Mouse (Mus musculus) MEL (cell line): Measurements from ENCODE around the gene Letm1.

Source experiments
- CTCF ChIP-seq, 3 experiments: IDR thresholded peaks in 2 of 3; conservative IDR thresholded peaks in 1 of 3; 2 replicates each; pipeline ENCODE4 v1.5.1; 2011 to 2012; ENCODE audit warnings: low read length in 3 of 3, low read depth in 2 of 3, mild to moderate bottlenecking in 2 of 3, improper control_type of control experiment in 1 of 3, inconsistent platforms in 1 of 3, mixed read lengths in 1 of 3, moderate library complexity in 1 of 3; ENCODE audit not compliant: control insufficient read depth in 1 of 3, insufficient read depth in 1 of 3, poor library complexity in 1 of 3, severe bottlenecking in 1 of 3
- EP300 ChIP-seq, 2 experiments: IDR thresholded peaks; 2 replicates each; pipeline ENCODE4 v1.6.1; 2011; ENCODE audit warnings: improper control_type of control experiment in 2 of 2, low read length in 2 of 2, low read depth in 1 of 2, mild to moderate bottlenecking in 1 of 2
- GABPA ChIP-seq: IDR thresholded peaks from 2 replicates; pipeline ENCODE4 v1.6.1; 2012; ENCODE audit warnings: low read depth, mild to moderate bottlenecking, inconsistent platforms, low read length, improper control_type of control experiment, moderate library complexity
- POLR2A ChIP-seq, 2 experiments: IDR thresholded peaks; 2 replicates each; pipeline ENCODE4 v1.6.1; 2011 to 2012; ENCODE audit warnings: low read length in 2 of 2, mild to moderate bottlenecking in 2 of 2, control low read depth in 1 of 2, improper control_type of control experiment in 1 of 2, low read depth in 1 of 2, moderate library complexity in 1 of 2; ENCODE audit not compliant: control insufficient read depth in 1 of 2, insufficient read depth in 1 of 2, poor library complexity in 1 of 2
- POLR2AphosphoS5 ChIP-seq: IDR thresholded peaks from 2 replicates; pipeline ENCODE4 v1.6.1; 2012; ENCODE audit warnings: low read depth, borderline replicate concordance, mild to moderate bottlenecking, inconsistent platforms, low read length, moderate library complexity, mixed read lengths
- RAD21 ChIP-seq: IDR thresholded peaks from 2 replicates; pipeline ENCODE4 v1.6.1; 2011; ENCODE audit warnings: mild to moderate bottlenecking, low read depth, low read length, improper control_type of control experiment
- TAL1 ChIP-seq: IDR thresholded peaks from 2 replicates; pipeline ENCODE4 v1.6.1; 2012; ENCODE audit warnings: mild to moderate bottlenecking, inconsistent platforms, low read length, moderate library complexity, mixed read lengths
- ZNF384 ChIP-seq: IDR thresholded peaks from 2 replicates; pipeline ENCODE4 v1.6.1; 2012; ENCODE audit warnings: low read depth, mild to moderate bottlenecking, inconsistent platforms, low read length, improper control_type of control experiment

- TF ChIP-seq POLR2A (IDR thresholded peaks at IDR 0.05; ENCODE audit: control insufficient read depth in 1 of 2, insufficient read depth in 1 of 2, low read depth in 1 of 2, low read length in 2 of 2, poor library complexity in 1 of 2) (no peak), EP300 (IDR thresholded peaks at IDR 0.05; ENCODE audit: low read depth in 1 of 2, low read length in 2 of 2) (no peak), RAD21 (no peak), CTCF (IDR thresholded peaks at IDR 0.05 in 2 of 3, conservative IDR thresholded peaks at IDR 0.05 in 1 of 3; ENCODE audit: control insufficient read depth in 1 of 3, insufficient read depth in 1 of 3, low read depth in 2 of 3, low read length in 3 of 3, poor library complexity in 1 of 3, severe bottlenecking in 1 of 3) (no peak), POLR2AphosphoS5 (no peak), TAL1 (no peak), ZNF384 (no peak), GABPA (no peak)
Observed at GRCm38 (mm10) chr5:33697534-33697933, 85.1 kb downstream of the Letm1 start.
